Mouse (Mus musculus): ENCODE results near the gene Polr3gl.

- TF ChIP-seq CTCF (IDR thresholded peaks at IDR 0.05; ENCODE audit: borderline replicate concordance, insufficient read depth, low read length), result no peak
- no peak for TF ChIP-seq POLR2A (IDR thresholded peaks at IDR 0.05; ENCODE audit: low read depth, low read length)
Measured at GRCm38 (mm10) chr3:96576005-96576658, 17.8 kb downstream of the Polr3gl start.

Measured in embryonic fibroblast, embryonic 13.5 days (primary cell).